ENCODE assay signal across 11 mouse cellular contexts in the genomic region with DNA sequence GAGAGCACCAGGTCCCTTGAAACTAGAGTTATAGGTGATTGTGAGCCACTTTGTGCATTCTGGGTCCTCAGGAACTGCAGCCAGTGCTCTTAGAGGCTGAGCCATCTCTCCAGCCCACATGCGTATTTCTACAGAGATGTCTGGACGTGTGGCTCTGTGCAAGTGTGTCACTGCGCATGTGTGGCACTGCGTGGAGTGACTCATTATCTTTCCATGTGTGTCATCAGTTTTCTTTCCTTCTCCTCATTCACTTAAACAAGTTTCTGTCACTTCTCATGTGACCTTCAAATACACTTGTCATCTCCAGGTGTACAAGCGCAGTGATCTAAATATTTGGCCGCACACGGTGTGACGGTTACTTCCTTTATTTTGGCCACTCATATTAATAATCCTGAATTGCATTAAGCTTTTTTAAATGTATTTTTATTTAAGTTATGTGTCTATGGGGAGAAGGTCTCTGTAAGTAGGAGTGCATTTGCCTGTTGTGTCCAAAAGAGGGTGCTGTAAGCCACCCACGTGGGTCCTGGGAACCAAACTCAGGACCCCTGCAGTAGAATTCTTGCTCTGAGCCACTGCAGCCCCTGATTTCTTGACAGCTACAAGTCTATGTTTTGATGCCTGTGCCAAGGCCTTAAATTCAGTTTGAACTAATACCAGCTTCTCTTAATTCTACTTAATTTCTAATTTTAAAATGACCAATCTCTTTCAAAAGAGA. TPM values are rescaled to one million over a fixed set of nuclear protein-coding genes. Genes with fewer than 3 reads are reported as not detected.
DNase-seq lines count a peak whose midpoint lies in the region; ATAC-seq and TF ChIP-seq lines count a peak whose summit lies in the region.
"Had no signal": no experiment of that assay in that cellular context is flagged by ENCODE, and none has a peak within 500 bp of the region (broad histone marks: within the 10 kb centered on the region; RNA-seq: fewer than 3 reads in every experiment).

No protein-coding gene starts in this region.

- no peaks in the 10 kb centered on the region for H3K36me3 ChIP-seq in neural tube, embryonic 11.5 days (ENCODE audit: control insufficient read depth, insufficient read depth, low read length)
- H3K36me3 ChIP-seq in stomach, postnatal 0 days (ENCODE audit: control insufficient read depth, insufficient read depth, low read length), result no peaks in the 10 kb centered on the region
- H3K36me3 ChIP-seq: heart, embryonic 10.5 days had no signal

- no peak overlapping the region for H3K27ac ChIP-seq in gastrocnemius, adult 2 months
- H3K27ac ChIP-seq in neural tube, embryonic 11.5 days (ENCODE audit: low read depth, low read length), result no peak overlapping the region
- H3K27ac ChIP-seq in stomach, postnatal 0 days (replicated peaks), result no peak overlapping the region
- H3K27ac ChIP-seq: heart, embryonic 10.5 days had no signal

- no peak for DNase-seq in gastrocnemius, adult 2 months
- no peak for DNase-seq in gastrocnemius, postnatal 36 days
- peak; percentile 24 for DNase-seq in neural tube, embryonic 11.5 days (ENCODE audit: low spot score)
- no peak for DNase-seq in neural tube, embryonic 10.5 days (ENCODE audit: extremely low spot score, low spot score)
- no peak for DNase-seq in stomach, postnatal 0 days (ENCODE audit: low spot score)
- DNase-seq in spleen, adult 12 weeks (ENCODE audit: low spot score), result no peak
- DNase-seq in thymus, postnatal 10 days (ENCODE audit: low spot score in 2 of 2), result no peak

- no peak overlapping the region for H3K4me2 ChIP-seq in neural tube, embryonic 11.5 days (ENCODE audit: low read depth)
- H3K4me2 ChIP-seq in stomach, postnatal 0 days (replicated peaks; ENCODE audit: low read depth), result no peak overlapping the region

- intact Hi-C loops in gastrocnemius, adult 2 months (cut with DNase I), result loop anchor here (2.0 to 5.0 kb wide), 3 partner anchors 88 to 347 kb away; no protein-coding TSS in a partner anchor
- intact Hi-C loops in gastrocnemius, postnatal 36 days (cut with DNase I), result loop anchor here (2.0 to 5.0 kb wide), 3 partner anchors 90 to 272 kb away; partner anchors contain the start of gene Spp1

- 71% methylated on average over 9 of the region's 9 CpGs for WGBS in neural tube, embryonic 11.5 days
- 64% methylated on average over 9 of the region's 9 CpGs for WGBS in stomach, postnatal 0 days

- H3K4me3 ChIP-seq in gastrocnemius, adult 2 months, result no peak overlapping the region
- H3K4me3 ChIP-seq in neural tube, embryonic 11.5 days (ENCODE audit: low read depth, low read length), result no peak overlapping the region
- H3K4me3 ChIP-seq in stomach, postnatal 0 days (ENCODE audit: low read depth, low read length), result no peak overlapping the region
- H3K4me3 ChIP-seq: heart, embryonic 10.5 days had no signal

- TF ChIP-seq EP300 in stomach, postnatal 0 days (optimal IDR thresholded peaks at IDR 0.05), result no peak

- no peaks in the 10 kb centered on the region for H3K4me1 ChIP-seq in neural tube, embryonic 11.5 days (ENCODE audit: control insufficient read depth, insufficient read depth, low read length)
- no peaks in the 10 kb centered on the region for H3K4me1 ChIP-seq in stomach, postnatal 0 days (replicated peaks; ENCODE audit: control insufficient read depth, insufficient read depth)
- H3K4me1 ChIP-seq: heart, embryonic 10.5 days had no signal

- no peaks in the 10 kb centered on the region for H3K27me3 ChIP-seq in neural tube, embryonic 11.5 days (ENCODE audit: control insufficient read depth, insufficient read depth, low read length)
- no peaks in the 10 kb centered on the region for H3K27me3 ChIP-seq in stomach, postnatal 0 days (ENCODE audit: control insufficient read depth, insufficient read depth, low read length)

- no peaks in the 10 kb centered on the region for H3K9me3 ChIP-seq in neural tube, embryonic 11.5 days (ENCODE audit: control insufficient read depth, low read length)
- H3K9me3 ChIP-seq in stomach, postnatal 0 days (ENCODE audit: control insufficient read depth, low read length), result no peaks in the 10 kb centered on the region
- H3K9me3 ChIP-seq: heart, embryonic 10.5 days had no signal

- no peak overlapping the region for H3K9ac ChIP-seq in neural tube, embryonic 11.5 days (ENCODE audit: low read length)
- no peak overlapping the region for H3K9ac ChIP-seq in stomach, postnatal 0 days (ENCODE audit: low read length)

- ATAC-seq in neural tube, embryonic 11.5 days (ENCODE audit: insufficient read depth, low FRiP score, low TSS enrichment), result no peak
- ATAC-seq in granulocyte monocyte progenitor cell, adult 5-6 weeks (replicated peaks; ENCODE audit: poor library complexity, severe bottlenecking), result peak; percentile 73
- no peak for ATAC-seq in stomach, postnatal 0 days (ENCODE audit: low FRiP score, low TSS enrichment)

- TF ChIP-seq CTCF in gastrocnemius, adult 2 months (IDR thresholded peaks at IDR 0.05), result peak; percentile 72
- peak; percentile 65 for TF ChIP-seq CTCF in stomach, postnatal 0 days (IDR thresholded peaks at IDR 0.05; ENCODE audit: low read depth)

RNA-seq across cellular contexts. Expression of gene Mepe, which starts 19.6 kb away (rescaled TPM):
- not detected for total RNA-seq in gastrocnemius, adult 2 months (2021)
- not detected for total RNA-seq in gastrocnemius, postnatal 36 days (2021)
- not detected in 2 replicates for polyA plus RNA-seq in neural tube, embryonic 11.5 days (2014; fragmentation: Nextera tagmentation; extraction: Ambion mirVana)
- total RNA-seq in granulocyte monocyte progenitor cell, adult 5-6 weeks (2014; fragmentation: Nextera tagmentation), result not detected in 2 replicates
- total RNA-seq in granulocyte monocyte progenitor cell, adult 5-6 weeks (2017), result not detected in 2 replicates
- polyA plus RNA-seq in stomach, postnatal 0 days (2015; fragmentation: Nextera tagmentation; extraction: Ambion mirVana), result not detected in 2 replicates
- total RNA-seq: layer of hippocampus, postnatal 14 days had no signal
- polyA plus RNA-seq: heart, embryonic 10.5 days; stomach, embryonic 16.5 days had no signal

RNA-seq across cellular contexts. Expression of gene Ibsp, which starts 45.7 kb away (rescaled TPM):
- total RNA-seq in gastrocnemius, adult 2 months (2021), result not detected
- not detected for total RNA-seq in gastrocnemius, postnatal 36 days (2021)
- polyA plus RNA-seq in neural tube, embryonic 11.5 days (2014; fragmentation: Nextera tagmentation; extraction: Ambion mirVana), result not detected in 2 replicates
- total RNA-seq in granulocyte monocyte progenitor cell, adult 5-6 weeks (2014; fragmentation: Nextera tagmentation), result not detected in 2 replicates
- 1.0 TPM in 1 of 2 replicates, not detected in the other for total RNA-seq in granulocyte monocyte progenitor cell, adult 5-6 weeks (2017)
- polyA plus RNA-seq in stomach, postnatal 0 days (2015; fragmentation: Nextera tagmentation; extraction: Ambion mirVana), result 0.13 and 0.21 TPM in 2 replicates
- polyA plus RNA-seq: heart, embryonic 10.5 days had no signal
